Comparison of ENCODE assay signal across 17 mouse cellular contexts in genomic region chr5:64736985-64737384, GRCm38 (mm10).
"Had no signal": no experiment of that assay in that cellular context is flagged by ENCODE, and none has a peak within 500 bp of the region (broad histone marks: within the 10 kb centered on the region; RNA-seq: fewer than 3 reads in every experiment).

No protein-coding gene starts in this region.

- DNase-seq: lung, adult 18-20 months; lung, embryonic 14.5 days; lung, postnatal 10 days; lung, postnatal 4 days; right cerebral cortex, adult 18-20 months; right cerebral cortex, postnatal 25 days; right cerebral cortex, postnatal 4 days; spleen, adult 18-20 months; thymus, adult 18-20 months; thymus, postnatal 25 days; thymus, postnatal 4 days had no signal

- H3K4me3 ChIP-seq: midbrain, embryonic 13.5 days; midbrain, embryonic 15.5 days; myocyte; neural tube, embryonic 13.5 days; neural tube, embryonic 15.5 days had no signal

- H3K9me3 ChIP-seq: midbrain, embryonic 13.5 days; midbrain, embryonic 15.5 days; neural tube, embryonic 13.5 days; neural tube, embryonic 15.5 days had no signal

- H3K9ac ChIP-seq: lung, embryonic 14.5 days; midbrain, embryonic 13.5 days; midbrain, embryonic 15.5 days; neural tube, embryonic 13.5 days; neural tube, embryonic 15.5 days had no signal

- H3K27ac ChIP-seq: midbrain, embryonic 13.5 days; midbrain, embryonic 15.5 days; neural tube, embryonic 13.5 days; neural tube, embryonic 15.5 days had no signal

- ATAC-seq: midbrain, embryonic 13.5 days; midbrain, embryonic 15.5 days had no signal

- H3K4me2 ChIP-seq: lung, embryonic 14.5 days; midbrain, embryonic 11.5 days; midbrain, embryonic 13.5 days; midbrain, embryonic 15.5 days; neural tube, embryonic 13.5 days; neural tube, embryonic 15.5 days had no signal

- H3K36me3 ChIP-seq: midbrain, embryonic 13.5 days; midbrain, embryonic 15.5 days; neural tube, embryonic 13.5 days; neural tube, embryonic 15.5 days had no signal

- H3K27me3 ChIP-seq: midbrain, embryonic 13.5 days; midbrain, embryonic 15.5 days; neural tube, embryonic 13.5 days; neural tube, embryonic 15.5 days had no signal
